Mouse (Mus musculus): ENCODE measurements around the gene Rfx4. TPM values are rescaled to one million over a fixed set of nuclear protein-coding genes. Genes with fewer than 3 reads are reported as not detected.
A peak's percentile ranks its signal among the peaks of the same experiment; 100 is the strongest.

The Rfx4 gene
- total RNA-seq, 2 experiments from 2014 or later, result not detected

GRCm38 (mm10) chr10:84757426-84758199 is 1.8 kb downstream of the Rfx4 start:
- no peak for ATAC-seq (replicated peaks; ENCODE audit: poor library complexity, severe bottlenecking)

- no peak for ATAC-seq (replicated peaks; ENCODE audit: poor library complexity, severe bottlenecking)
These were observed 2.3 kb downstream of the Rfx4 start for GRCm38 (mm10) chr10:84758200-84758468.

- no peak for ATAC-seq (replicated peaks; ENCODE audit: poor library complexity, severe bottlenecking)
These were observed 2.9 kb downstream of the Rfx4 start for GRCm38 (mm10) chr10:84758483-84759431.

GRCm38 (mm10) chr10:84759511-84760117 is 3.8 kb downstream of the Rfx4 start:
- no peak for ATAC-seq (replicated peaks; ENCODE audit: poor library complexity, severe bottlenecking)

GRCm38 (mm10) chr10:84760118-84761111 is 4.6 kb downstream of the Rfx4 start:
- no peak; the same call in 1 of the 2 replicates for ATAC-seq (replicated peaks; ENCODE audit: poor library complexity, severe bottlenecking)

GRCm38 (mm10) chr10:84768766-84769165 is 12.9 kb downstream of the Rfx4 start:
- ATAC-seq (replicated peaks; ENCODE audit: poor library complexity, severe bottlenecking), result no peak

GRCm38 (mm10) chr10:84772380-84773130 is 16.7 kb downstream of the Rfx4 start:
- no peak for ATAC-seq (replicated peaks; ENCODE audit: poor library complexity, severe bottlenecking)

GRCm38 (mm10) chr10:84773889-84774288 is 18.0 kb downstream of the Rfx4 start:
- ATAC-seq (replicated peaks; ENCODE audit: poor library complexity, severe bottlenecking), result no peak

- ATAC-seq (replicated peaks; ENCODE audit: poor library complexity, severe bottlenecking), result peak; percentile 85
These were observed 18.7 kb downstream of the Rfx4 start for GRCm38 (mm10) chr10:84774573-84774972.

- ATAC-seq (replicated peaks; ENCODE audit: poor library complexity, severe bottlenecking), result no peak
These were observed 21.2 kb downstream of the Rfx4 start for GRCm38 (mm10) chr10:84777109-84777508.

- peak; percentile 71 for ATAC-seq (replicated peaks; ENCODE audit: poor library complexity, severe bottlenecking)
These were observed 22.1 kb downstream of the Rfx4 start for GRCm38 (mm10) chr10:84777974-84778373.

GRCm38 (mm10) chr10:84780828-84781227 is 25.0 kb downstream of the Rfx4 start:
- ATAC-seq (replicated peaks; ENCODE audit: poor library complexity, severe bottlenecking), result no peak

- ATAC-seq (replicated peaks; ENCODE audit: poor library complexity, severe bottlenecking), result peak; percentile 72
These were observed 29.5 kb downstream of the Rfx4 start for GRCm38 (mm10) chr10:84785339-84785738.

- peak; percentile 80 for ATAC-seq (replicated peaks; ENCODE audit: poor library complexity, severe bottlenecking)
These were observed 34.5 kb downstream of the Rfx4 start for GRCm38 (mm10) chr10:84790323-84790722.

GRCm38 (mm10) chr10:84791181-84791580 is 35.3 kb downstream of the Rfx4 start:
- peak; percentile 47; the same call in 1 of the 2 replicates for ATAC-seq (replicated peaks; ENCODE audit: poor library complexity, severe bottlenecking)

GRCm38 (mm10) chr10:84801521-84801920 is 45.7 kb downstream of the Rfx4 start:
- no peak for ATAC-seq (replicated peaks; ENCODE audit: poor library complexity, severe bottlenecking)

- ATAC-seq (replicated peaks; ENCODE audit: poor library complexity, severe bottlenecking), result no peak
These were observed 47.5 kb downstream of the Rfx4 start for GRCm38 (mm10) chr10:84803216-84803844.

GRCm38 (mm10) chr10:84805576-84805975 is 49.7 kb downstream of the Rfx4 start:
- ATAC-seq (replicated peaks; ENCODE audit: poor library complexity, severe bottlenecking), result no peak

- no peak for ATAC-seq (replicated peaks; ENCODE audit: poor library complexity, severe bottlenecking)
These were observed 51.3 kb downstream of the Rfx4 start for GRCm38 (mm10) chr10:84807206-84807605.

Data from granulocyte monocyte progenitor cell, adult 5-6 weeks (primary cell).